Mouse (Mus musculus): ENCODE results near the gene Gm4737. TPM values are rescaled to one million over a fixed set of nuclear protein-coding genes. Genes with fewer than 3 reads are reported as not detected.
A peak's percentile ranks its signal among the peaks of the same experiment; 100 is the strongest.

The Gm4737 gene
- polyA plus RNA-seq, 1 experiment from 2014 or later = 5.3 TPM

GRCm38 (mm10) chr16:46104491-46104890 is 50.4 kb downstream of the Gm4737 start:
- ATAC-seq (replicated peaks; ENCODE audit: extremely low read depth, insufficient read depth, low FRiP score) = peak; percentile 83
- H3K27ac ChIP-seq (ENCODE audit: low read length) = peak overlapping the region; percentile 53
- H3K4me1 ChIP-seq (ENCODE audit: control insufficient read depth, insufficient read depth, low read length) = no peaks in the 10 kb centered on the region
- no peak overlapping the region for H3K4me2 ChIP-seq (ENCODE audit: low read depth, low read length)
- 57% methylated on average over 9 of the region's 9 CpGs for WGBS
- no peaks in the 10 kb centered on the region for H3K27me3 ChIP-seq (ENCODE audit: control insufficient read depth, insufficient read depth, low read length)
- H3K9me3 ChIP-seq (replicated peaks; ENCODE audit: control insufficient read depth, low read length) = no peaks in the 10 kb centered on the region
- H3K4me3 ChIP-seq (ENCODE audit: low read length) = no peak overlapping the region
- H3K36me3 ChIP-seq (ENCODE audit: control insufficient read depth, insufficient read depth) = no peaks in the 10 kb centered on the region
- no peak overlapping the region for H3K9ac ChIP-seq (ENCODE audit: low read length)

Other genes with a start within 250 kb of the Gm4737 start
- gene Phldb2, start 201.5 kb downstream of the Gm4737 start, polyA plus RNA-seq (2015; fragmentation: Nextera tagmentation; extraction: Ambion mirVana) = 38.3 and 44.9 TPM in 2 replicates
- 0.69 and 0.92 TPM in 2 replicates for gene Plcxd2, start 144.9 kb downstream of the Gm4737 start, polyA plus RNA-seq (2015; fragmentation: Nextera tagmentation; extraction: Ambion mirVana)
- gene Cd96, start 34.8 kb downstream of the Gm4737 start, polyA plus RNA-seq (2015; fragmentation: Nextera tagmentation; extraction: Ambion mirVana) = 0.89 and 2.8 TPM in 2 replicates